Mouse (Mus musculus): ENCODE data around the gene Zfp42. TPM values are rescaled to one million over a fixed set of nuclear protein-coding genes. Genes with fewer than 3 reads are reported as not detected.

Gene Zfp42
- polyA plus RNA-seq, 1 experiment from 2014 or later: not detected

GRCm38 (mm10) chr8:43287456-43287855, 19.3 kb downstream of the Zfp42 start:
- H3K9me3 ChIP-seq (ENCODE audit: control insufficient read depth, low read length): no peaks in the 10 kb centered on the region
- no peaks in the 10 kb centered on the region for H3K36me3 ChIP-seq (ENCODE audit: control insufficient read depth, insufficient read depth, low read length)
- ATAC-seq (ENCODE audit: low FRiP score) (no peak), DNase-seq (ENCODE audit: low spot score) (no peak)
- WGBS: 93% methylated on average over 6 of the region's 6 CpGs
- H3K9ac ChIP-seq (ENCODE audit: low read depth, low read length): no peak overlapping the region
- no peak overlapping the region for H3K27ac ChIP-seq (ENCODE audit: low read depth, low read length)
- H3K4me2 ChIP-seq (replicated peaks; ENCODE audit: low read depth, low read length): no peak overlapping the region
- no peaks in the 10 kb centered on the region for H3K27me3 ChIP-seq (ENCODE audit: control insufficient read depth, insufficient read depth, low read length)
- H3K4me3 ChIP-seq (ENCODE audit: low read depth, low read length): no peak overlapping the region
- H3K4me1 ChIP-seq (replicated peaks; ENCODE audit: control insufficient read depth, insufficient read depth, low read length): no peaks in the 10 kb centered on the region

DNA sequence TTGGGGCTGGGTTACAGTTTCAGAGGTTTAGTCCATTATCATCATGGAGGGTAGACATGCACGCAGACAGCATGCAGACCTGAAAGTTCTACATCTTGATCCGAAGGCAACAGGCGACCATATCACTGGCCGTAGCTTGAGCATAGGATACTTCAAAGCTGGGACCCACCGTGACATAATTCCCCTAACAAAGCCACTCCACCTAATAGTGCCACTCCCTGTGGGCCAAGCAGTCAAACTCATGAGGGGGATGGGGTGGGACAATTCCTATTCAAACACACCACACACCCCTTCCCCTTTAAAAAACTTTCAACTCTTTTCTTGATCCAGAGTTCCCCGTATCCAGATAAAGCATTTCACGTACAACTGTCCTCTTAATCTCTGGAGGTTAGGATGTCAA, 23.5 kb downstream of the Zfp42 start:
- no peaks in the 10 kb centered on the region for H3K27me3 ChIP-seq (ENCODE audit: control insufficient read depth, insufficient read depth, low read length)
- no peak overlapping the region for H3K4me3 ChIP-seq (ENCODE audit: low read depth, low read length)
- H3K27ac ChIP-seq (ENCODE audit: low read depth, low read length): no peak overlapping the region
- H3K4me1 ChIP-seq (replicated peaks; ENCODE audit: control insufficient read depth, insufficient read depth, low read length): no peaks in the 10 kb centered on the region
- H3K9me3 ChIP-seq (ENCODE audit: control insufficient read depth, low read length): no peaks in the 10 kb centered on the region
- WGBS: 92% methylated on average over 7 of the region's 7 CpGs
- H3K36me3 ChIP-seq (ENCODE audit: control insufficient read depth, insufficient read depth, low read length): no peaks in the 10 kb centered on the region
- no peak overlapping the region for H3K4me2 ChIP-seq (replicated peaks; ENCODE audit: low read depth, low read length)
- DNase-seq (ENCODE audit: low spot score) (no peak), ATAC-seq (ENCODE audit: low FRiP score) (no peak)
- no peak overlapping the region for H3K9ac ChIP-seq (ENCODE audit: low read depth, low read length)

- ATAC-seq (ENCODE audit: low FRiP score) (no peak), DNase-seq (ENCODE audit: low spot score) (no peak)
- WGBS: 48% methylated on average over 4 of the region's 4 CpGs
- no peak overlapping the region for H3K27ac ChIP-seq (ENCODE audit: low read depth, low read length)
- H3K9me3 ChIP-seq (ENCODE audit: control insufficient read depth, low read length): no peaks in the 10 kb centered on the region
- H3K9ac ChIP-seq (ENCODE audit: low read depth, low read length): no peak overlapping the region
- no peaks in the 10 kb centered on the region for H3K36me3 ChIP-seq (ENCODE audit: control insufficient read depth, insufficient read depth, low read length)
- H3K4me3 ChIP-seq (ENCODE audit: low read depth, low read length): no peak overlapping the region
- H3K4me2 ChIP-seq (replicated peaks; ENCODE audit: low read depth, low read length): no peak overlapping the region
- H3K4me1 ChIP-seq (replicated peaks; ENCODE audit: control insufficient read depth, insufficient read depth, low read length): no peaks in the 10 kb centered on the region
- H3K27me3 ChIP-seq (ENCODE audit: control insufficient read depth, insufficient read depth, low read length): no peaks in the 10 kb centered on the region
Measured at GRCm38 (mm10) chr8:43278397-43278796, 28.4 kb downstream of the Zfp42 start.

DNA sequence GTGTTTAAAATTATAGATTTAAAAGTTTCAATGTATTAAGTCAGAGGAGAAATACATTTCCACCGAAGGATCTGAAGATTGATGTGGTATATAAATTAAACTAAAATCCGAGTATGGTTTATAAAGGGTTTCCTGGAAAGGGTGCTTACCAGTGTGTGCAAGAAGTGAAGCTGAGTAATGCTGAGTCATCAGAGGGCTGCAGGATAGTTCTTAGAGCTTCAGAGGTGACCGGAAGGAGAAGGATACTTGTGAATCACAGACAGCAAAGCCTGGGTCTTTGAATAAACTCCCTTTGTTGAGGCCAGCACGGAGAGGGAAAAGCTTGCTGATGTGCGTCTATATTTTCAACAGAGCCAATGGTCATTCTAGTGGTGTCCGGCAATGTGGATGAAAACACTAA, 45.8 kb downstream of the Zfp42 start:
- no peak overlapping the region for H3K9ac ChIP-seq (ENCODE audit: low read depth, low read length)
- H3K4me1 ChIP-seq (replicated peaks; ENCODE audit: control insufficient read depth, insufficient read depth, low read length): no peaks in the 10 kb centered on the region
- no peaks in the 10 kb centered on the region for H3K36me3 ChIP-seq (ENCODE audit: control insufficient read depth, insufficient read depth, low read length)
- H3K27ac ChIP-seq (ENCODE audit: low read depth, low read length): no peak overlapping the region
- no peak overlapping the region for H3K4me3 ChIP-seq (ENCODE audit: low read depth, low read length)
- no peak overlapping the region for H3K4me2 ChIP-seq (replicated peaks; ENCODE audit: low read depth, low read length)
- WGBS: 92% methylated on average over 6 of the region's 6 CpGs
- ATAC-seq (ENCODE audit: low FRiP score) (no peak), DNase-seq (ENCODE audit: low spot score) (no peak)
- no peaks in the 10 kb centered on the region for H3K9me3 ChIP-seq (ENCODE audit: control insufficient read depth, low read length)
- H3K27me3 ChIP-seq (ENCODE audit: control insufficient read depth, insufficient read depth, low read length): no peaks in the 10 kb centered on the region

DNA sequence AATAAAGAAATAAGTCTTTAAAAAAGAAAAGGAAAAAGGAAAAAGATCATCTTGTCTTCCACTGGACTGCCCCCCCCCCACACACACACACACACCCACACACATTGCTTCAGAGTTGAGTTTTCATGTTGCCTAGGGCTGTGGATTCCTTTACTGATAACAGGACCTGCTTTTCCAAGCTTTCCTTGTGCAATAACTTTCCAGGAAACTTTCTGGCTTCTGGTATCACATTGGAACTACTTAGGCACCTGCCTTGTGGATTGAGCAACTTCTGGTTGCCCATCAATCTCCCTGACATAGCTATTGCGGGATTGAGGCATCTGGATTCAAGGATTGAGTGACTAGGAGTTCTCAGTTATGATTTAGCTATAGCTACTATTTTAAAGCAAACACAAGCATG, 48.9 kb downstream of the Zfp42 start:
- no peak for ATAC-seq (ENCODE audit: low FRiP score)
- no peak overlapping the region for H3K4me3 ChIP-seq (ENCODE audit: low read depth, low read length)
- no peaks in the 10 kb centered on the region for H3K27me3 ChIP-seq (ENCODE audit: control insufficient read depth, insufficient read depth, low read length)
- no peaks in the 10 kb centered on the region for H3K36me3 ChIP-seq (ENCODE audit: control insufficient read depth, insufficient read depth, low read length)
- DNase-seq (ENCODE audit: low spot score): no peak
- WGBS: 89% methylated on average over 1 of the region's 1 CpGs
- H3K9me3 ChIP-seq (ENCODE audit: control insufficient read depth, low read length): no peaks in the 10 kb centered on the region
- H3K4me2 ChIP-seq (replicated peaks; ENCODE audit: low read depth, low read length): no peak overlapping the region
- H3K9ac ChIP-seq (ENCODE audit: low read depth, low read length): no peak overlapping the region
- H3K27ac ChIP-seq (ENCODE audit: low read depth, low read length): no peak overlapping the region
- H3K4me1 ChIP-seq (replicated peaks; ENCODE audit: control insufficient read depth, insufficient read depth, low read length): no peaks in the 10 kb centered on the region

DNA sequence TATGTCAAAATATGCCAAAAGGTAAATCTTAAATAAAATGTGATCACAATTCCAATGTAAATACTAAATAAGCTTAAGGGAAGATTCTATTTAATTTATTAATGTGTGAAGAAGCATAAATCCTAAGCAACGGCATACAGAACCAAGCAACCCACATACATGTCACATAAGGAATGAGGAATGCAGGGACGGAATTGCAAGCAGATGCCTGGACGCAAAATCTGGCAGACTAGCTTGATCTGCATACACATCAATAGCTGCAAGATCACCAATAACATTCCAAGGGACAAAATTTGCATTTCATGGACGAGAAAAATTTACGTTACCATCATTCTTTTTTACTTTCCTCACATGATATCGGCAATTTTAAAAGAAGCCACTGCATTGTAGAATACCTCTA, 51.1 kb downstream of the Zfp42 start:
- DNase-seq (ENCODE audit: low spot score) (no peak), ATAC-seq (ENCODE audit: low FRiP score) (no peak)
- Histone ChIP-seq H3K4me1 (replicated peaks; ENCODE audit: control insufficient read depth, insufficient read depth, low read length) (no peaks in the 10 kb centered on the region), H3K9me3 (ENCODE audit: control insufficient read depth, low read length) (no peaks in the 10 kb centered on the region), H3K4me2 (replicated peaks; ENCODE audit: low read depth, low read length) (no peak overlapping the region), H3K9ac (ENCODE audit: low read depth, low read length) (no peak overlapping the region), H3K27me3 (ENCODE audit: control insufficient read depth, insufficient read depth, low read length) (no peaks in the 10 kb centered on the region), H3K36me3 (ENCODE audit: control insufficient read depth, insufficient read depth, low read length) (no peaks in the 10 kb centered on the region), H3K4me3 (ENCODE audit: low read depth, low read length) (no peak overlapping the region), H3K27ac (ENCODE audit: low read depth, low read length) (no peak overlapping the region)
- WGBS: 85% methylated on average over 6 of the region's 6 CpGs

- no peak for ATAC-seq (ENCODE audit: low FRiP score)
- H3K27me3 ChIP-seq (ENCODE audit: control insufficient read depth, insufficient read depth, low read length): no peaks in the 10 kb centered on the region
- H3K36me3 ChIP-seq (ENCODE audit: control insufficient read depth, insufficient read depth, low read length): no peaks in the 10 kb centered on the region
- no peaks in the 10 kb centered on the region for H3K9me3 ChIP-seq (ENCODE audit: control insufficient read depth, low read length)
- H3K4me3 ChIP-seq (ENCODE audit: low read depth, low read length): no peak overlapping the region
- DNase-seq (ENCODE audit: low spot score): no peak
- WGBS: 80% methylated on average over 6 of the region's 6 CpGs
- no peak overlapping the region for H3K4me2 ChIP-seq (replicated peaks; ENCODE audit: low read depth, low read length)
- no peak overlapping the region for H3K9ac ChIP-seq (ENCODE audit: low read depth, low read length)
- no peaks in the 10 kb centered on the region for H3K4me1 ChIP-seq (replicated peaks; ENCODE audit: control insufficient read depth, insufficient read depth, low read length)
- H3K27ac ChIP-seq (ENCODE audit: low read depth, low read length): no peak overlapping the region
Measured at GRCm38 (mm10) chr8:43251653-43252052, 55.1 kb downstream of the Zfp42 start.

- no peaks in the 10 kb centered on the region for H3K36me3 ChIP-seq (ENCODE audit: control insufficient read depth, insufficient read depth, low read length)
- no peaks in the 10 kb centered on the region for H3K4me1 ChIP-seq (replicated peaks; ENCODE audit: control insufficient read depth, insufficient read depth, low read length)
- no peak for DNase-seq (ENCODE audit: low spot score)
- H3K4me2 ChIP-seq (replicated peaks; ENCODE audit: low read depth, low read length): no peak overlapping the region
- H3K9me3 ChIP-seq (ENCODE audit: control insufficient read depth, low read length): no peaks in the 10 kb centered on the region
- no peaks in the 10 kb centered on the region for H3K27me3 ChIP-seq (ENCODE audit: control insufficient read depth, insufficient read depth, low read length)
- H3K27ac ChIP-seq (ENCODE audit: low read depth, low read length): no peak overlapping the region
- ATAC-seq (ENCODE audit: low FRiP score): no peak
- no peak overlapping the region for H3K4me3 ChIP-seq (ENCODE audit: low read depth, low read length)
- no peak overlapping the region for H3K9ac ChIP-seq (ENCODE audit: low read depth, low read length)
- 90% methylated on average over 8 of the region's 8 CpGs for WGBS
Measured at GRCm38 (mm10) chr8:43248707-43249106, 58.1 kb downstream of the Zfp42 start.
